Mouse (Mus musculus) midbrain, embryonic 13.5 days (tissue): ENCODE data around the gene Nradd. TPM values are rescaled to one million over a fixed set of nuclear protein-coding genes. Genes with fewer than 3 reads are reported as not detected.

Source experiments
- ATAC-seq: fragments of 200-750 bp; cut with Nextera tagmentation; 2 replicates; pipeline ENCODE4 v1.8.0; 2017; ENCODE audit warnings: mild to moderate bottlenecking, moderate TSS enrichment, moderate library complexity
- H3K27ac ChIP-seq: fragments of 300-500 bp; sonication (generic); 2 replicates; pipeline ENCODE4 v1.5.1; 2015; ENCODE audit warnings: inconsistent platforms, mild to moderate bottlenecking, moderate library complexity
- H3K27me3 ChIP-seq: fragments of 300-500 bp; sonication (generic); 2 replicates; pipeline ENCODE4 v1.6.1; 2015; ENCODE audit warnings: mild to moderate bottlenecking, inconsistent platforms
- H3K36me3 ChIP-seq: fragments of 300-500 bp; sonication (generic); 2 replicates; pipeline ENCODE4 v1.6.1; 2015; ENCODE audit warnings: mild to moderate bottlenecking, inconsistent platforms
- H3K4me1 ChIP-seq: fragments of 300-500 bp; sonication (generic); replicated peaks from 2 replicates; pipeline ENCODE4 v1.6.1; 2015; ENCODE audit warnings: inconsistent platforms
- H3K4me2 ChIP-seq: fragments of 300-500 bp; sonication (generic); replicated peaks from 2 replicates; pipeline ENCODE4 v1.6.1; 2015; ENCODE audit warnings: moderate library complexity, mild to moderate bottlenecking, inconsistent platforms
- H3K4me3 ChIP-seq: fragments of 300-500 bp; sonication (generic); replicated peaks from 2 replicates; pipeline ENCODE4 v1.5.1; 2015; ENCODE audit warnings: mild to moderate bottlenecking, inconsistent platforms
- H3K9ac ChIP-seq: fragments of 300-500 bp; sonication (generic); replicated peaks from 2 replicates; pipeline ENCODE4 v1.6.1; 2015; ENCODE audit warnings: mild to moderate bottlenecking, inconsistent platforms
- H3K9me3 ChIP-seq: fragments of 300-500 bp; sonication (generic); 2 replicates; pipeline ENCODE4 v1.6.1; 2016; ENCODE audit warnings: mild to moderate bottlenecking, inconsistent platforms
- WGBS: fragments of 180-500 bp; shearing (Covaris S2); methylation state at CpG from one replicate; pipeline ENCODE4 v1.1.7; 2015; 5-methylcytosine and 5-hydroxymethylcytosine counted together
- polyA plus RNA-seq: library from polyadenylated mRNA; unstranded; fragments of >200 nt; fragmentation: Nextera tagmentation; extraction: Ambion mirVana; gene quantifications from 2 replicates; pipeline ENCODE4 v1.2.1, GENCODE M21; 2015

Gene Nradd
- 33.8 and 36.6 TPM in 2 replicates for polyA plus RNA-seq

- Histone ChIP-seq H3K27ac (peak within 1 kb of the TSS; percentile 85), H3K9ac (peak within 1 kb of the TSS; percentile 72), H3K4me1 (peaks cover 29% of the 10 kb centered on the region), H3K36me3 (peaks cover 34% of the 10 kb centered on the region), H3K27me3 (peaks cover 5% of the 10 kb centered on the region; the same call in 1 of the 2 replicates), H3K4me3 (peak within 1 kb of the TSS; percentile 51), H3K9me3 (no peaks in the 10 kb centered on the region), H3K4me2 (peak within 1 kb of the TSS; percentile 91)
- WGBS: under 1% methylated on average over 39 of the region's 41 CpGs
- peak; percentile 96 for ATAC-seq
Observed at GRCm38 (mm10) chr9:110624361-110625166, at the start of gene Nradd. Gene Nradd (minus strand): TSS chr9:110624452.

GRCm38 (mm10) chr9:110673107-110673752 lies 49.0 kb upstream of the Nradd start:
- 57% methylated on average over 10 of the region's 10 CpGs for WGBS
- Histone ChIP-seq H3K4me2 (no peak overlapping the region), H3K4me3 (no peak overlapping the region), H3K36me3 (no peaks in the 10 kb centered on the region), H3K27me3 (no peaks in the 10 kb centered on the region), H3K4me1 (peaks cover 25% of the 10 kb centered on the region), H3K9ac (no peak overlapping the region), H3K9me3 (no peaks in the 10 kb centered on the region), H3K27ac (no peak overlapping the region)
- ATAC-seq: no peak

- Histone ChIP-seq H3K4me1 (peaks cover 19% of the 10 kb centered on the region), H3K4me3 (no peak overlapping the region), H3K27me3 (no peaks in the 10 kb centered on the region), H3K9ac (no peak overlapping the region), H3K36me3 (no peaks in the 10 kb centered on the region), H3K27ac (no peak overlapping the region), H3K9me3 (no peaks in the 10 kb centered on the region), H3K4me2 (no peak overlapping the region)
- WGBS: 65% methylated on average over 7 of the region's 7 CpGs
- ATAC-seq: peak; percentile 68
Observed at GRCm38 (mm10) chr9:110672462-110673106, 48.3 kb upstream of the Nradd start.

GRCm38 (mm10) chr9:110669785-110670184 lies 45.5 kb upstream of the Nradd start:
- H3K4me2 ChIP-seq: no peak overlapping the region
- no peaks in the 10 kb centered on the region for H3K27me3 ChIP-seq
- no peak overlapping the region for H3K9ac ChIP-seq
- H3K9me3 ChIP-seq: no peaks in the 10 kb centered on the region
- no peak overlapping the region for H3K27ac ChIP-seq
- H3K4me3 ChIP-seq: no peak overlapping the region
- ATAC-seq: no peak
- H3K4me1 ChIP-seq: peaks cover 33% of the 10 kb centered on the region
- no peaks in the 10 kb centered on the region for H3K36me3 ChIP-seq
- WGBS: 98% methylated on average over 5 of the region's 5 CpGs

GRCm38 (mm10) chr9:110668601-110669293 lies 44.5 kb upstream of the Nradd start:
- ATAC-seq: no peak
- Histone ChIP-seq H3K4me2 (no peak overlapping the region), H3K4me3 (no peak overlapping the region), H3K27me3 (no peaks in the 10 kb centered on the region), H3K36me3 (no peaks in the 10 kb centered on the region), H3K4me1 (peaks cover 43% of the 10 kb centered on the region), H3K9ac (no peak overlapping the region), H3K27ac (no peak overlapping the region), H3K9me3 (no peaks in the 10 kb centered on the region)
- WGBS: 91% methylated on average over 6 of the region's 6 CpGs

- ATAC-seq: no peak
- Histone ChIP-seq H3K27ac (no peak overlapping the region), H3K36me3 (no peaks in the 10 kb centered on the region), H3K4me2 (no peak overlapping the region), H3K4me1 (peaks cover 32% of the 10 kb centered on the region), H3K27me3 (no peaks in the 10 kb centered on the region), H3K9me3 (no peaks in the 10 kb centered on the region), H3K9ac (no peak overlapping the region), H3K4me3 (no peak overlapping the region)
- WGBS: 77% methylated on average over 4 of the region's 4 CpGs
Observed at GRCm38 (mm10) chr9:110667219-110667836, 43.1 kb upstream of the Nradd start.

GRCm38 (mm10) chr9:110666374-110666773 lies 42.1 kb upstream of the Nradd start:
- Histone ChIP-seq H3K9ac (0 out of 2 replicates have a peak overlapping the region, but pooled peaks have one; percentile 32), H3K9me3 (no peaks in the 10 kb centered on the region), H3K4me3 (no peak overlapping the region), H3K27ac (peak overlapping the region; percentile 39; the same call in 1 of the 2 replicates), H3K4me2 (no peak overlapping the region), H3K27me3 (no peaks in the 10 kb centered on the region), H3K36me3 (no peaks in the 10 kb centered on the region), H3K4me1 (peaks cover 31% of the 10 kb centered on the region)
- ATAC-seq: 0 out of 2 replicates have a peak, but pooled peaks have one; percentile 20
- WGBS: 34% methylated on average over 8 of the region's 8 CpGs

GRCm38 (mm10) chr9:110665912-110666311 lies 41.7 kb upstream of the Nradd start:
- no peaks in the 10 kb centered on the region for H3K9me3 ChIP-seq
- no peak overlapping the region for H3K4me2 ChIP-seq
- H3K4me3 ChIP-seq: no peak overlapping the region
- H3K36me3 ChIP-seq: no peaks in the 10 kb centered on the region
- peak overlapping the region; percentile 39; the same call in 1 of the 2 replicates for H3K27ac ChIP-seq
- 0 out of 2 replicates have a peak, but pooled peaks have one; percentile 30 for ATAC-seq
- no peaks in the 10 kb centered on the region for H3K27me3 ChIP-seq
- peaks cover 31% of the 10 kb centered on the region for H3K4me1 ChIP-seq
- no peak overlapping the region for H3K9ac ChIP-seq
- 32% methylated on average over 4 of the region's 4 CpGs for WGBS

- Histone ChIP-seq H3K9ac (no peak overlapping the region), H3K27ac (no peak overlapping the region), H3K9me3 (no peaks in the 10 kb centered on the region), H3K4me2 (no peak overlapping the region), H3K36me3 (peaks cover 7% of the 10 kb centered on the region; the same call in 1 of the 2 replicates), H3K4me1 (peaks cover 43% of the 10 kb centered on the region), H3K4me3 (no peak overlapping the region), H3K27me3 (no peaks in the 10 kb centered on the region)
- ATAC-seq: no peak
- WGBS: 97% methylated on average over 1 of the region's 1 CpGs
Observed at GRCm38 (mm10) chr9:110662844-110663243, 38.6 kb upstream of the Nradd start.

- peaks cover 44% of the 10 kb centered on the region for H3K4me1 ChIP-seq
- 94% methylated on average over 7 of the region's 7 CpGs for WGBS
Observed at GRCm38 (mm10) chr9:110660856-110661612, 36.8 kb upstream of the Nradd start.

More at GRCm38 (mm10) chr9:110660856-110661612, 36.8 kb upstream of the Nradd start:
- Histone ChIP-seq H3K4me2 (no peak overlapping the region), H3K9ac (no peak overlapping the region), H3K27ac (no peak overlapping the region), H3K9me3 (no peaks in the 10 kb centered on the region), H3K4me3 (no peak overlapping the region), H3K36me3 (peaks cover 7% of the 10 kb centered on the region; the same call in 1 of the 2 replicates), H3K27me3 (no peaks in the 10 kb centered on the region)
- no peak for ATAC-seq
